Mouse (Mus musculus): ENCODE measurements at regions not wholly inside any gene's neighbourhood (a gene's known extent, or its start where the extent isn't known, plus 50 kb on each side); places are given as distances from the start of the nearest gene placed in this dataset.

GRCm38 (mm10) chr16:70103791-70104378, 209.9 kb upstream of the Gbe1 start:
- no peak for DNase-seq (ENCODE audit: extremely low read depth)
- Histone ChIP-seq H3K9ac (ENCODE audit: insufficient read depth, low read depth) (no peak overlapping the region), H3K79me2 (replicated peaks; ENCODE audit: control insufficient read depth, extremely low read depth, insufficient read depth, poor library complexity, severe bottlenecking) (no peaks in the 10 kb centered on the region), H3K27ac (ENCODE audit: insufficient read depth, low read depth) (no peak overlapping the region), H3K36me3 (replicated peaks in 1 of 2; ENCODE audit: control insufficient read depth in 1 of 2, insufficient read depth in 1 of 2, low read length in 1 of 2) (no peaks in the 10 kb centered on the region), H3K4me3 (replicated peaks in 1 of 3; ENCODE audit: low read depth in 2 of 3, low read length in 2 of 3, poor library complexity in 1 of 3) (no peak overlapping the region), H3K9me3 (replicated peaks; ENCODE audit: low read length) (peaks cover 46% of the 10 kb centered on the region), H3K4me2 (ENCODE audit: insufficient read depth, low read depth, poor library complexity, severe bottlenecking) (no peak overlapping the region), H3K4me1 (ENCODE audit: control insufficient read depth in 1 of 2, insufficient read depth in 2 of 2) (no peaks in the 10 kb centered on the region), H3K27me3 (replicated peaks) (no peaks in the 10 kb centered on the region)
- dilution Hi-C loops (cut with MboI; ENCODE audit: extremely low pct_ligation_motif_present, extremely low pct_unique_long_range_greater_than_20kb, low sequenced_read_pairs), result no loop called here
- TF ChIP-seq MAZ (IDR thresholded peaks at IDR 0.05; ENCODE audit: low read depth, low read length) (no peak), EP300 (IDR thresholded peaks at IDR 0.05; ENCODE audit: low read length) (no peak), MYC (IDR thresholded peaks at IDR 0.05; ENCODE audit: low read depth, low read length) (no peak), ZNF384 (IDR thresholded peaks at IDR 0.05; ENCODE audit: low read depth, low read length) (no peak), RCOR1 (conservative IDR thresholded peaks at IDR 0.05; ENCODE audit: low read depth, low read length) (no peak), RAD21 (IDR thresholded peaks at IDR 0.05; ENCODE audit: low read depth, low read length) (no peak), MXI1 (IDR thresholded peaks at IDR 0.05; ENCODE audit: low read depth, low read length) (no peak), MEF2A (IDR thresholded peaks at IDR 0.05; ENCODE audit: borderline replicate concordance, low read depth, low read length) (no peak), NRF1 (IDR thresholded peaks at IDR 0.05; ENCODE audit: low read depth, low read length) (no peak), KAT2A (IDR thresholded peaks at IDR 0.05; ENCODE audit: insufficient replicate concordance, low read length) (no peak), UBTF (IDR thresholded peaks at IDR 0.05; ENCODE audit: low read depth, low read length) (no peak), GABPA (IDR thresholded peaks at IDR 0.05; ENCODE audit: insufficient replicate concordance, low read depth, low read length) (no peak), ETS1 (conservative IDR thresholded peaks at IDR 0.05; ENCODE audit: low read depth, low read length) (no peak), POLR2A (IDR thresholded peaks at IDR 0.05; ENCODE audit: low read depth, low read length) (no peak), PAX5 (IDR thresholded peaks at IDR 0.05; ENCODE audit: low read length) (no peak), JUND (conservative IDR thresholded peaks at IDR 0.05; ENCODE audit: low read depth, low read length) (no peak), IRF4 (IDR thresholded peaks at IDR 0.05; ENCODE audit: low read depth, low read length) (no peak), SIN3A (IDR thresholded peaks at IDR 0.05; ENCODE audit: low read length) (no peak)
- in situ Hi-C loops (cut with MboI; ENCODE audit: low pct_ligation_motif_present, low pct_unique_long_range_greater_than_20kb, low sequenced_read_pairs), result no loop called here

- H3K4me3 ChIP-seq (replicated peaks in 1 of 3; ENCODE audit: low read depth in 2 of 3, low read length in 2 of 3, poor library complexity in 1 of 3), result no peak overlapping the region
- no peak overlapping the region for H3K4me2 ChIP-seq (ENCODE audit: insufficient read depth, low read depth, poor library complexity, severe bottlenecking)
- dilution Hi-C loops (cut with MboI; ENCODE audit: extremely low pct_ligation_motif_present, extremely low pct_unique_long_range_greater_than_20kb, low sequenced_read_pairs), result no loop called here
- no peaks in the 10 kb centered on the region for H3K4me1 ChIP-seq (ENCODE audit: control insufficient read depth in 1 of 2, insufficient read depth in 2 of 2)
- H3K27ac ChIP-seq (ENCODE audit: insufficient read depth, low read depth), result no peak overlapping the region
- DNase-seq (ENCODE audit: extremely low read depth), result no peak
- no peaks in the 10 kb centered on the region for H3K27me3 ChIP-seq (replicated peaks)
- peaks cover 37% of the 10 kb centered on the region for H3K9me3 ChIP-seq (replicated peaks; ENCODE audit: low read length)
- TF ChIP-seq NRF1 (IDR thresholded peaks at IDR 0.05; ENCODE audit: low read depth, low read length) (no peak), MXI1 (IDR thresholded peaks at IDR 0.05; ENCODE audit: low read depth, low read length) (no peak), HCFC1 (IDR thresholded peaks at IDR 0.05; ENCODE audit: low read depth, low read length) (no peak), ZKSCAN1 (IDR thresholded peaks at IDR 0.05; ENCODE audit: borderline replicate concordance, low read depth, low read length) (no peak), JUN (IDR thresholded peaks at IDR 0.05; ENCODE audit: insufficient read depth, low read depth, low read length) (no peak), MEF2A (IDR thresholded peaks at IDR 0.05; ENCODE audit: borderline replicate concordance, low read depth, low read length) (no peak), MAX (IDR thresholded peaks at IDR 0.05; ENCODE audit: low read length) (no peak), MAFK (IDR thresholded peaks at IDR 0.05; ENCODE audit: insufficient replicate concordance, low read length) (no peak), E2F4 (IDR thresholded peaks at IDR 0.05; ENCODE audit: insufficient replicate concordance, low read depth, low read length) (no peak), RAD21 (IDR thresholded peaks at IDR 0.05; ENCODE audit: low read depth, low read length) (no peak), USF1 (IDR thresholded peaks at IDR 0.05; ENCODE audit: low read depth, low read length) (no peak), IRF4 (IDR thresholded peaks at IDR 0.05; ENCODE audit: low read depth, low read length) (no peak), KAT2A (IDR thresholded peaks at IDR 0.05; ENCODE audit: insufficient replicate concordance, low read length) (no peak), JUND (conservative IDR thresholded peaks at IDR 0.05; ENCODE audit: low read depth, low read length) (no peak)
- in situ Hi-C loops (cut with MboI; ENCODE audit: low pct_ligation_motif_present, low pct_unique_long_range_greater_than_20kb, low sequenced_read_pairs), result no loop called here
- no peak overlapping the region for H3K9ac ChIP-seq (ENCODE audit: insufficient read depth, low read depth)
- no peaks in the 10 kb centered on the region for H3K79me2 ChIP-seq (replicated peaks; ENCODE audit: control insufficient read depth, extremely low read depth, insufficient read depth, poor library complexity, severe bottlenecking)
- no peaks in the 10 kb centered on the region for H3K36me3 ChIP-seq (replicated peaks in 1 of 2; ENCODE audit: control insufficient read depth in 1 of 2, insufficient read depth in 1 of 2, low read length in 1 of 2)
Measured at GRCm38 (mm10) chr16:70141466-70141865, 172.3 kb upstream of the Gbe1 start.

Data from CH12.LX (cell line).